Mouse (Mus musculus) lung, embryonic 14.5 days (tissue): ENCODE results near the gene Xpr1. TPM values are rescaled to one million over a fixed set of nuclear protein-coding genes. Genes with fewer than 3 reads are reported as not detected.

Experiments
- ATAC-seq: fragments of 200-750 bp; cut with Nextera tagmentation; 2 replicates; pipeline ENCODE4 v1.8.0; 2017; ENCODE audit warnings: mild to moderate bottlenecking, moderate TSS enrichment, moderate library complexity; ENCODE audit not compliant: insufficient read depth
- DNase-seq: peaks from one replicate; pipeline ENCODE4 v3.0.0-alpha.2; 2015
- H3K27ac ChIP-seq: fragments of 300-500 bp; sonication (generic); 2 replicates; pipeline ENCODE4 v1.5.1; 2014; ENCODE audit warnings: low read depth, mild to moderate bottlenecking, moderate library complexity
- H3K27me3 ChIP-seq: fragments of 300-500 bp; sonication (generic); 2 replicates; pipeline ENCODE4 v1.6.1; 2014; ENCODE audit warnings: low read length, control low read depth; ENCODE audit not compliant: insufficient read depth
- H3K36me3 ChIP-seq: fragments of 300-500 bp; sonication (generic); 2 replicates; pipeline ENCODE4 v1.6.1; 2014; ENCODE audit warnings: control low read depth; ENCODE audit not compliant: insufficient read depth
- H3K4me1 ChIP-seq: fragments of 300-500 bp; sonication (generic); 2 replicates; pipeline ENCODE4 v1.6.1; 2014; ENCODE audit warnings: antibody characterized with exemption, control low read depth; ENCODE audit not compliant: insufficient read depth
- H3K4me2 ChIP-seq: fragments of 300-500 bp; sonication (generic); 2 replicates; pipeline ENCODE4 v1.6.1; 2014; ENCODE audit warnings: mild to moderate bottlenecking
- H3K4me3 ChIP-seq: fragments of 300-500 bp; sonication (generic); 2 replicates; pipeline ENCODE4 v1.5.1; 2014; ENCODE audit warnings: low read depth, low read length
- H3K9ac ChIP-seq: fragments of 300-500 bp; sonication (generic); 2 replicates; pipeline ENCODE4 v1.6.1; 2014
- H3K9me3 ChIP-seq: fragments of 300-500 bp; sonication (generic); 2 replicates; pipeline ENCODE4 v1.6.1; 2016; ENCODE audit warnings: low read depth, low read length, control low read depth
- CTCF ChIP-seq: IDR thresholded peaks from 2 replicates; pipeline ENCODE4 v1.5.1; 2016; ENCODE audit warnings: antibody characterized with exemption, low read depth
- WGBS: fragments of 180-500 bp; shearing (Covaris S2); extraction: QIAGEN DNeasy Blood & Tissue Kit; methylation state at CpG from one replicate; pipeline ENCODE4 v1.1.7; 2014; 5-methylcytosine and 5-hydroxymethylcytosine counted together
- polyA plus RNA-seq: library from polyadenylated mRNA; unstranded; fragments of >200 nt; fragmentation: Nextera tagmentation; extraction: Ambion mirVana; gene quantifications from 2 replicates; pipeline ENCODE4 v1.2.1, GENCODE M21; 2014

Xpr1 gene
- polyA plus RNA-seq, 1 experiment from 2014 or later, result 6.8 TPM

- Histone ChIP-seq H3K27ac (no peak overlapping the region), H3K36me3 (no peaks in the 10 kb centered on the region), H3K27me3 (no peaks in the 10 kb centered on the region), H3K4me1 (no peaks in the 10 kb centered on the region), H3K4me2 (no peak overlapping the region), H3K9ac (no peak overlapping the region), H3K4me3 (no peak overlapping the region), H3K9me3 (no peaks in the 10 kb centered on the region)
- no peak for TF ChIP-seq CTCF
- WGBS, result 86% methylated on average over 4 of the region's 4 CpGs
- ATAC-seq (no peak), DNase-seq (no peak)
Measured at GRCm38 (mm10) chr1:155443115-155443514, 25.9 kb upstream of the Xpr1 start.

- H3K36me3 ChIP-seq, result no peaks in the 10 kb centered on the region
- no peaks in the 10 kb centered on the region for H3K27me3 ChIP-seq
- no peak for TF ChIP-seq CTCF
- WGBS, result 62% methylated on average over 13 of the region's 13 CpGs
- H3K9me3 ChIP-seq, result no peaks in the 10 kb centered on the region
- ATAC-seq (no peak), DNase-seq (no peak)
- no peaks in the 10 kb centered on the region for H3K4me1 ChIP-seq
- no peak overlapping the region for H3K4me3 ChIP-seq
- no peak overlapping the region for H3K4me2 ChIP-seq
- H3K9ac ChIP-seq, result no peak overlapping the region
- H3K27ac ChIP-seq, result no peak overlapping the region
Measured at GRCm38 (mm10) chr1:155442521-155443001, 25.3 kb upstream of the Xpr1 start.

- no peak overlapping the region for H3K4me3 ChIP-seq
- no peaks in the 10 kb centered on the region for H3K4me1 ChIP-seq
- WGBS, result 56% methylated on average over 7 of the region's 7 CpGs
- no peak for DNase-seq
- no peak overlapping the region for H3K4me2 ChIP-seq
- H3K9me3 ChIP-seq, result no peaks in the 10 kb centered on the region
- no peak overlapping the region for H3K27ac ChIP-seq
- no peak for TF ChIP-seq CTCF
- H3K36me3 ChIP-seq, result no peaks in the 10 kb centered on the region
- no peaks in the 10 kb centered on the region for H3K27me3 ChIP-seq
- no peak for ATAC-seq
- H3K9ac ChIP-seq, result no peak overlapping the region
Measured at GRCm38 (mm10) chr1:155439551-155439950, 22.3 kb upstream of the Xpr1 start.

- no peak overlapping the region for H3K27ac ChIP-seq
- H3K27me3 ChIP-seq, result no peaks in the 10 kb centered on the region
- no peaks in the 10 kb centered on the region for H3K4me1 ChIP-seq
- ATAC-seq, result no peak
- TF ChIP-seq CTCF, result no peak
- DNase-seq, result no peak
- no peaks in the 10 kb centered on the region for H3K9me3 ChIP-seq
- WGBS, result 29% methylated on average over 3 of the region's 3 CpGs
- H3K36me3 ChIP-seq, result no peaks in the 10 kb centered on the region
- no peak overlapping the region for H3K4me3 ChIP-seq
- H3K4me2 ChIP-seq, result no peak overlapping the region
- H3K9ac ChIP-seq, result no peak overlapping the region
Measured at GRCm38 (mm10) chr1:155438525-155438924, 21.3 kb upstream of the Xpr1 start.

- Histone ChIP-seq H3K27me3 (no peaks in the 10 kb centered on the region), H3K4me2 (no peak overlapping the region), H3K4me3 (no peak overlapping the region), H3K27ac (no peak overlapping the region), H3K9me3 (no peaks in the 10 kb centered on the region), H3K36me3 (no peaks in the 10 kb centered on the region), H3K9ac (no peak overlapping the region), H3K4me1 (no peaks in the 10 kb centered on the region)
- ATAC-seq, result no peak
- no peak for TF ChIP-seq CTCF
- 80% methylated on average over 7 of the region's 7 CpGs for WGBS
- no peak for DNase-seq
Measured at GRCm38 (mm10) chr1:155429304-155429703, 12.1 kb upstream of the Xpr1 start.

- H3K27ac ChIP-seq, result no peak overlapping the region
- H3K4me1 ChIP-seq, result no peaks in the 10 kb centered on the region
- DNase-seq (no peak), ATAC-seq (no peak)
- TF ChIP-seq CTCF, result no peak
- H3K4me3 ChIP-seq, result no peak overlapping the region
- WGBS, result 62% methylated on average over 6 of the region's 6 CpGs
- no peaks in the 10 kb centered on the region for H3K27me3 ChIP-seq
- no peak overlapping the region for H3K4me2 ChIP-seq
- no peak overlapping the region for H3K9ac ChIP-seq
- H3K36me3 ChIP-seq, result no peaks in the 10 kb centered on the region
- H3K9me3 ChIP-seq, result no peaks in the 10 kb centered on the region
Measured at GRCm38 (mm10) chr1:155427126-155427865, 10.1 kb upstream of the Xpr1 start.

- Histone ChIP-seq H3K4me1 (no peaks in the 10 kb centered on the region), H3K9ac (no peak overlapping the region), H3K4me3 (no peak overlapping the region), H3K27ac (no peak overlapping the region), H3K27me3 (no peaks in the 10 kb centered on the region), H3K4me2 (no peak overlapping the region), H3K9me3 (no peaks in the 10 kb centered on the region), H3K36me3 (no peaks in the 10 kb centered on the region)
- TF ChIP-seq CTCF, result no peak
- no peak for DNase-seq
- 56% methylated on average over 6 of the region's 6 CpGs for WGBS
- ATAC-seq, result no peak
Measured at GRCm38 (mm10) chr1:155425743-155426315, 8.6 kb upstream of the Xpr1 start.
